Mouse (Mus musculus): ENCODE measurements at regions not wholly inside any gene's neighbourhood (a gene's known extent, or its start where the extent isn't known, plus 50 kb on each side); places are given as distances from the start of the nearest gene placed in this dataset.

DNA sequence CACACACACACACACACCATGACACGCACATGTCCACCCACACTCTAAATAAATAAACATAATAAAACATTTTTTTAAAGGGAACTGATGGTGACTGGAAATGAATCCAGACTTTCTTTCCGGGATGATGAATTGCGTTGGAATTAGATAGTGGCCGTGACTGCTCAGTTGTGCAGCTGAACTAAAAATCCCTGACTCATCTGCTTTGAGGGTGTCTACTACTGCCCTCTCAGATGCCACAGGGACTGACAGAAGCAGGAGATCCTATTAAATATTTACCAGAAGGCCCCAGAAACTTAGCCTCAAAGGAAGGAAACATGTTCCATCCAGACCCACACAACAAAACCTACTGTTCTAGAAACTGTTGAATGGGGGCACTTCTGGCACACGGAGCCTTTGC, 65.7 kb downstream of the Polr2m start:
- TF ChIP-seq CTCF (IDR thresholded peaks at IDR 0.05; ENCODE audit: low read depth): no peak
- TF ChIP-seq EP300 (optimal IDR thresholded peaks at IDR 0.05): no peak

Measured in stomach, postnatal 0 days (tissue).